Mouse (Mus musculus): Measurements from ENCODE around the gene Prmt9.

Prmt9 gene

DNA sequence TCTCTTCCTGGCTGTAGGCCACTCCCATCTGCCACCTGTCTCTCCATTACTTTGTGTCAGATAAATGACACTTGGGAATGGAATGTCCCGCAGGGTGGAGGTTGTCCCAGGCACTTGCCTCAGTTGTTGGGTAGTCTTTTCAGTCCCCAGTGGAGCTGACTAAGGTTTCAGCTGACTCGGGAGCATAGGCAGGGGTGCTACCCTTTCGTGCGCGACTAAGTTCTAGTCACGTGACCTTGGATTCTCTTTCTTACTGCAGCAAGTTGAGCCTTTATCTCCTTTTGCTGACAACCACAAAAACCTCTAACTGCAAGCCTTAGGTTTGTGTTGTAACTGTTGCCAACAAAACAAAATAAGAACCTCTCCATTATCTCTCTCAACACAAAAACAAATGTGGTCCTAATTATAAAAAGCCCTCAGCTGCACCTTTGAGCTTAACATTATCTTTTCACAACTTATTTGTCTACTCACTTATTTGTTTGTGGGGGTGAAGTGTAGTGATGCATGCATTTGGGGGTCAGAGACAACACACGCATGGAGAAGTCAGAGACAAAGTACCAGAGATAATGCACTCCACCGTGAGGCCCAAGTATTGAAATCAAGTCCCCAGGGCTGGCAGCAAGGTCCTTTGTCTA, 14.7 kb upstream of the Prmt9 start:
- DNase-seq (ENCODE audit: low spot score), result no peak

DNA sequence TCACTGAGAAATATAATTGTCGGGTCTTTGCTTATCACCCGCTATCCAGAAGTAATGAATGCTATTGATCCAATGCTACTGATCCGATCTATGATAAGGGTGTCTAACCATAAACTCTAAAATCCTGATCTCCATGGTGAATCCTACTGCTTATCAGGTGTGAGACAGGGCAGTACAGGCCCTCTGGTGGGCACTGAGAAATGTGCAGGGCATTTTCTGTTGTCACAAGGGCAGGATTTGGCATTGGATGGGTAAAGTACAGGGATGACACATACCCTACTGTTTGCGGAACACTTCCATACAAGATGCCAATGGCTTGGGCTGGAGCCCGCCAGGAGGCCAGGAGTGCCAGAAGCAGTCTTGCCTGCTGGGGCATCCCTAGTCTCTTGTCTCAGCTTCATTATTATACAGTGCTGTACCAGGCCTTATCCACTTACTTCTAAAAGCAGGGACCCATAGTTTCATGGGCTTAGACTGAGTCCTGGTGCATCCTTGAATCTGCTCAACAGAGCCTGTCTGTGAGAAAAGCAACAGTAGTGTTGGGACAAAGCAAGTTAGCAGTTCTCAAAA, 14.1 kb upstream of the Prmt9 start:
- no peak for DNase-seq (ENCODE audit: low spot score)

DNA sequence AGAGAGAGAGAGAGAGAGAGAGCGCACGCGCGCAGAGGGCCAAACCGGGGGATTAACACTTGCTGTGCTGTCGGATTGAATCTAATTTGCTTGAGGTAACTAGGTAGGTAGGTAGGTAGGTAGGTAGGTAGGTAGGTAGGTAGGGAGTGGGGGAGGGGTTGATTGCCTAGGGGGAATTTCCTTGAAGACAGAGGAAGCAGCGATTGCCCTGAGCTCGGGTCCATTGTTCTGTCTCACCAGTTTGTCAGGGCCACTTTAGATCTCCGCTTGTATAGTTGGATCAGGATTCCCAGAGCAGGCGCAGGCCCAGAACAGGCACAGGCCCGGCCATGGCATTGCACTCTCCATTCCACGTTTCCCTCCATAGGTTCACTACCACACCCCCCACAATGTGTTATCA, 12.4 kb upstream of the Prmt9 start:
- no peak for DNase-seq (ENCODE audit: low spot score)

DNA sequence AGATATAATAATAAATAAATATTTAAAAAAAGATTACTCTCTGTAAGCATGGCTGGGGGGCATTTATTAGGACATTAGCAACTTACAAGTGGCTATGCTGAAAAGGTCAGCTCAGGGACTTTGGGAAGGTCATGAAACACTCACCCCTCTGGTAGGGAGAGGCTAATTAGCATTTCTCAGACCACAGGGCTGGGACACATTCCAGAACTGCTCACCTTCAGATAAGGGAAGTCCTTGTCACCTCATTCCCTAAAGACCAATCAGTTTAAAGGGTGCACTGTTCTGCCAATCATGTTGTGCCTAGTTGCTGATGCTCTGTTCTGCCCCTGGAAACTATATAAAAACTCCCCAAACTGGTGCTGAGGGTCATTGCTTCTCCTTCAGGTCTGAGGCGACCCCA, 10.9 kb upstream of the Prmt9 start:
- no peak for DNase-seq (ENCODE audit: low spot score)

DNA sequence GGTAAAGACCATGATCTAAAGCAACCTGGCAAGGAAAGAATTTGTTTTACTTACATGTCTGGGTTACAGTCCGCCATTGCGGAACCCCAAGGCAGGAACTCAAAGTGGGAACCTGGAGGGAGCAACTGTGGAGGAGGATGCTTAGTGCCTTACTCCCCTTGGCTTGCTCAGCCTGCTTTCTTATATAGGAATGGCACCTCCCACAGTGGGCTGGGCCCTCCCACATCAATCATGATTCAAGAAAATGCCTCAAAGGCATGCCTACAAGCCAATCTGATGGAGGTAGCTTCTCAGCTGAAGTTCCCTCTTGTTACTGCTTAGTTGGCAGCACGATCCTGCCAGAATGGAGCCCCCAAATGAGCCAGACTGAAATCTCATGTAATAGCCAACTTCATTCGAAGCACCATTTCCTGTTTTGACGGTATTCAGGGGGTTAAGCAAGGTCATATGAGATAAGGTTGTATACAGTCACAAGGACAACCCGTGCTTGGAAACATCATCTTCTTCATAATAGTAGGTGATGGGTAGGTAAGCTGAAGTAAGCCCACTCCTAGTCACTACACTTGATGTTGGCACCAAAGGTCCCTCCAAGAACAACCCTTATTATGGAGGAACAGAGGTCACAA, 5.9 kb upstream of the Prmt9 start:
- no peak for DNase-seq (ENCODE audit: low spot score)

DNA sequence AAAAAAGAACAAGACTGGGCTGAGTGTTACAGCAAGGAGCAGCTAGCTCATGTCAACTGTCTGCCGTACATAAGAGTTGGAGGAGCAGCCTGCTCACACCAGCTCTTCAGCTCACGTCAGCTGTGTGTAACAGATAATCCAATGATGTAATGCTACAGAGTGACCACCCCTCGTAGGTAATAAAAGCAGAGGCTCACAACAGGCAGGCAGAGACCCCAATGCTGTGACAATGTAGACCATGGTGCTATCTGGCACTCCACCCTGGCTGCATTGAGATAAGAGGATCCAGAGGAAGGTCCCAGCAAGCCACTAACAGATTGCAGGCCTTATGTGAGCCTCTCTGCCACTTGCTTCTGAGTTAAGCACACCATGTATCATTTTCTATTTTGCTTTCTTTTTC, 4.8 kb upstream of the Prmt9 start:
- DNase-seq (ENCODE audit: low spot score), result no peak

DNA sequence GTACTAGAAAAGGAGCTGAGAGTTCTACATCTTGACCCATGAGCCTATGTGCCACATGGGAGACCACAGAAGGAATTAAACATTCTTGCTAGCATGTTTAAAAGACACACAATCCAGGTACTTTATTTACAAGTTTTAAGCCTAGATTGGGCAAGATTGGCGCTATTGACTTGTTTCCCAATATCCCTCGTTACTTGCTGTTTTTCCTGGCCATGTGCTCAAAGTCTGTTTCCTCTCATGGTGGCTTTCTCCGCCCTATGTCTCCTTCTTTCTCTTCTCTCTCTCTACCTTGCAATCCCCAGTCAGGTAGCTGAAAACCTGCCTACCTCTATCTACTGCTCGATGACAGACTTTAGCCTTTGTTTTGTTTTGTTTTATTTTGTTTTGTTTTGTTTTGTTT, 3.6 kb upstream of the Prmt9 start:
- DNase-seq (ENCODE audit: low spot score), result no peak

DNA sequence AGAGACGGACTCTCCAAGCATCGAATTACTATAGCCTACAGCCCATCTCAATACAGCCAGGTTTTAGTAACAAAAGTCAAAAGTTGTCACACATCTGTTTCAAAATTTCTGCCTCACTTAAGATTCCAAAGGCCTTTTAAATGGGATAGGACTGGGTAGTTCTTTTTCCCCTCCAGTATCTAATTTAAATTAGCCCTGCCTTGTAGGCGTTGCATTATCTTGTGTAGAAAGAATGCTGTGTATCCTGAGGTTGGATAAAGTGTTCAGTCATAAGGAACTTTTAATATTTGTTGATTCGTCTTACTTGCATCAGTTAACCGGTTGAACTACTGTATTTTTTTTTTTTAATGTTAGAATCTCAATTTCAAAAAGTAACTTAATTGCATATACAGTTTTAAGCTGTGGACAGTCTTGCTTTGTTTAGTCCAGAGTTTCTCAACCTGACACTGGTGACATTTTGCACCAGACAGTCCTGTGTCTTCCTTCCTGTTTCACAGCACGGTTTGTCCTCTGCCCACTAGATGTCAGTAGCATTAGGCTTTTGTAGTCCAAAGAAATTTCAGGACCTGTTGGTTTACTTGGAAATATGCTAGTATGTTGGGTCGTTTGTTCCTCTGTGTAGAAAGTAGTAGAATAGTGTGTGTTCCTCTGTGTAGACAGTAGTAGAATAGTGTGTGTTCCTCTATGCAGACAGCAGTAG, 834 bp downstream of the Prmt9 start:
- peak; percentile 76 for DNase-seq (ENCODE audit: low spot score)

DNA sequence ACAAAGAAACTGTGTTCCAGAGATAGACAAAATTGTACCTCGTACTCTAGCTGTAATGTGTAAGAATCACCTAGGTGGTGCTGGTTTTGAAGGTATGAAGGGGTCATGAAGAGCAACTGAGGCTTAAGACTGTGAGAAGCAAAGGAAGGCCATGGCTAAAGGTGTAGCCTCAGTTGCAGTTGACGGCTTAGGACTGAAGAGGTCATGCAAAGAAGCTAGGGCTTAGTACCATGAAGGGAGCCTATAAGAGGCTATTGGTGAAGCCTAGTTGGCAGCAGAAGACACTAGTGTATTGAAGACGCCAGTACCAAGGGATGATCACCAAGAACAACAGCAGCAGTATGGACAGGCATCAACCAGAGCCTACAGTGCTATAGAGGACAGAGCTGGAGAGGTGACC, 3.3 kb downstream of the Prmt9 start:
- DNase-seq (ENCODE audit: low spot score), result no peak

DNA sequence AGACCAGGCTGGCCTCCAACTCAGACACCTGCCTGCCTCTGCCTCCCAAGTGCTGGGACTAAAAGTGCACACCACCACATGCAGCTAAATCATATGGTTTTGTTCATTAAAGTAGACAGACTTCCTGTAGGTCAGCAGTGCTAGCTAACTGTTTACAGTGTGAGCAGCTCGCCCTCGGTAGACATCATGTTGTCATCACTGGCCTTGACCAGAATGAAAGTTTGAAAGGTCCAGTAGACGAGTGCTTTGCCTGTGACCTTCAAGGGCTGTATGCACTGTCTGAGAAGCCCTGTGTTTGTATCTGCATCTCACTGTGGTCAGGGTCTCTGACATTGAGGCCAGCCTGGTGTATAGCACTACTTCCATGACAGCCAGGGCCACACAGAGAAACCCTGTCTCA, 12.2 kb downstream of the Prmt9 start:
- no peak for DNase-seq (ENCODE audit: low spot score)

DNA sequence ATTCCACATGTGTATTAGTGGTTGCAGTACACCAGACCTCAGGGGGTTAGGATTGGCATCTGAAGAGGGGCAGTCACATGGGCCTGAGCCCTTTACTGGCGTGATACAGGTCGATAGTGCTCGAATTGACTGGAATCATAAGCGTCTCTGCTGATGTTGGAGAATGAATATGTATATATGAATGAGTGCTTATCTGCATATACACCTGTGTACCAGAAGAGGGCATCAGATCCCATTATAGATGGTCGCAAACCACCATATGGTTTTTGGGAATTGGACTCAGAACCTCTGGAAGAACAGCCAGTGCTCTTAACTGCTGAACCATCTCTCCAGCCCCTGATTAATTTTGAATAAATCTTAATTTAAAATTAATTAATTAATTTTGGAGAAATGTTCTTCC, 25.0 kb downstream of the Prmt9 start:
- DNase-seq (ENCODE audit: low spot score), result peak; percentile 13

DNA sequence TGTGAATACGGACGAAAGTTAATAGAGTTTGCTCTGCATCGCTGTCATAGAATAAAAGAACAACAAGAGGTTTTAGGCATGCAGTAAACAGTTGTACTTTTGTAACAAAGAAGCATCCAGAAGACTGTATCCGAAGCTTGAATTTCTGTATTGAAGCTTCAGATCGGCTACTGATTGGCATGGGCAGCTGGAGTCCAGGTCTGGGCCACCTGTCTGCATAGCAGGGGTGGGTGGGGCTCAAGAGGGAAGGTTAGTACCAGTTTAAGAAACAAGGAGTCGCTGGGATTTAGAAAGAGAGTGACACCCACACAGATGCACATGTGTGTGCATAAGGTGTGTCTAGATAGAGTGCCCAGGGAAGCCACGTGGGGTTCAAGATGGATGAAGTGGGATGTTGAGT, 28.5 kb downstream of the Prmt9 start:
- DNase-seq (ENCODE audit: low spot score), result no peak

DNA sequence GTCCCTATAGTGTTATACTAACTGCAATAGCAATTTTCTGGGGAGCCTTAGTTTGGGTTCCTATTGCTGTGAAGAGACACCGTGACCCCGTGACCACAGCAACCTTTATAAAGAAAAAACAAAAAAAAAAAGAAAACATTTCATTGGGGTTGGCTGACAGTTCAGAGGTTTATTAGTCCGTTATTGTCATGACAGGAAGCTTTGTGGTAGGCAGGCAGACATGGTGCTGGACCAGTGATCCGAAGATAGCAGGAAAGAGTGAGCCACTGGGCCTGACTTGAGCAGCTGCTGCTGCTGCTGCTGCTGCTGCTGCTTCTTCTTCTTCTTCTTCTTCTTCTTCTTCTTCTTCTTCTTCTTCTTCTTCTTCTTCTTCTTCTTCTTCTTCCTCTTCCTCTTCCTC, 35.0 kb downstream of the Prmt9 start:
- no peak for DNase-seq (ENCODE audit: low spot score)

DNA sequence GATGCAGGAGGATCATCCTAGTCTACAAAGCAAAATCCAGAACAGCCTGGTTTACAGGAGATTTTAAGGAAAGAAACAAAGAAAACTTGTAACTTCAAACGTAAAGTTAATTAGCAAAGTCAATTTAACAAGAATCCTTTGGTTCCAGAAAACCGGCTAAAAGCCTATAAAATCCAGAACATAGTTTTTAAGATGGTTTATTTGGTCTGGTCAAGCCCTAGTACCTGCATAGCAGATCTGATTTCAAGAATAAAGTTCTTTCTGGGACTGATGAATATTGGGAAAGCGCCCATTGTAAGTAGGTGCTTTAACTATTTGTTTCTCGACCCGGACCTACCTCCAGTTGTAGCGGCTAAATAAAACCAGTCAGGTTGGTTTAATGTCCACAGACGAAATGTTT, 60.4 kb downstream of the Prmt9 start:
- DNase-seq (ENCODE audit: low spot score), result no peak

DNA sequence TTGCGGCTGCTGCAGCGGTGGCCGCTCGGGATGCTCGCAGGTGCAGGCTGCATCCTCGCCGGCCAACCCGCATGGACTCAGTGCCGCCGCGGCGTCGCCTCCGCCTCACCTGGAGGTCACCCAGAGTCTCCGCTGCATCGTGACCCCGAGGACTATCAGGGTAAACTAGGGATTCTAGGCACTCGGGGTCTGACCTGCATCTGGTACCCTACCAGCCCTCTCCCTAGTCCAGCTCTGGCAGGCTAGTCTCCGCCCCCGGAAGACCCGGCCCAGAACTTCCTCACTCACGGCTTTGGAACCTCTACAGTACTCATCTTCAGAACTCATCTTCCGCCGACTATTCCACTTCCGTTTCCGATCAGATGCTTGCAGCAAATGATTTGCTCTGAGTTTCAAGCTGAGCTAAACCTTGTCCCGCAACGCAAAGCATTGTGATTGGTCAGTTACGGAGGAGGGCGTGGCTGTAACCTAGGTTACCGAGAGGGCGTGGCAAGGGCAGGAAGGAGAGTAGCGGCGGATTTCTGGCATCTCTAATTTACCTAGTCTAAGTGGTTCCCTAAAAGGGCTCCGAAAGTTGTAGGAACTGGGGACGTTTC, 61.3 kb downstream of the Prmt9 start, which contains the start of gene Tmem184c:
Gene Tmem184c (minus strand): TSS at position 325 of the 596 bp plus-strand sequence.
- peak; percentile 99 for DNase-seq (ENCODE audit: low spot score)

DNA sequence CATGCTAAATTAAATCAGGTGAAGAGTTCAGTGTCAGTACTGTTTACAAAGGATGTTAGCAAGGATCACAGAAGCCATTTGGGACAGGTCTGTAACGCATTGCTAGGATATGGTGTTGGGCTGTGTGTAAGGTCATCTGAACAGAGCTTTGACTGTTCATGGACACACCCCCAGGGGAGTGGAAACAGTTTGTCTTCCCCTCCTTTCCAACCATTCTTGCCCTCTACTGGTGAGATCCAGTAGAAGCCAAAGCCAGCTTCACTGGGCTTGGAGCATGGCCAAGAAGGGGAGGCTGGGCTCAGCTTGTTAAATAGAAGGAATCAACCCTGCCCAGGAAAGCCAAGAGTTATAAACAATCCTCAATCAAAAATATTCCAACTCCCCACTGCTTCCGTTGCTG, 68.7 kb downstream of the Prmt9 start:
- DNase-seq (ENCODE audit: low spot score), result peak; percentile 48

DNA sequence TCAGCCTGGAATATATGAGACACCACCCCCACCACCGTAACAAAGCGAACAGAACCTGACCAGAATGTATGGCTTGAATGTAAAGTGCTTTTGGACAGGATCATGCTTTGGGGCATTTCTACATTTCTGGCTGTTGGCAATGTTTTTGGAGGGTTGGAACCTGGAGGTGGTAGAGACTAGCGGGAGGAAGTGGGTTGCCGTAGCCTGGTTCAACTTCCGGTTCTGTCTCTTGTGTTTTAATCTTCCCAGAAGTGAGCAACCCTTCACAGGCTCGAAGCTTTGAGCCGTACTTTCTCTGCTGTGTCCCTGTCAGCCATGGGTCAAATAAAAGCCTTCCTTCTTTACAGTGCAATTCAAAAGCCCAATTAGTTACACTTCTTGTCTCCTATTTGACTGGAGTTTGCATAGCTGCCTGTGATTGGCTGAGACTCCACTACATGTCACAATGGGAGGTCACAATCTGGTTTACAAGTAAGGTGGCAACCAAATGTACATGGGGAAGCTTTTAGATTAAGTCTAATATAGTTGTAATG, 74.5 kb downstream of the Prmt9 start:
- no peak for DNase-seq (ENCODE audit: low spot score)

DNA sequence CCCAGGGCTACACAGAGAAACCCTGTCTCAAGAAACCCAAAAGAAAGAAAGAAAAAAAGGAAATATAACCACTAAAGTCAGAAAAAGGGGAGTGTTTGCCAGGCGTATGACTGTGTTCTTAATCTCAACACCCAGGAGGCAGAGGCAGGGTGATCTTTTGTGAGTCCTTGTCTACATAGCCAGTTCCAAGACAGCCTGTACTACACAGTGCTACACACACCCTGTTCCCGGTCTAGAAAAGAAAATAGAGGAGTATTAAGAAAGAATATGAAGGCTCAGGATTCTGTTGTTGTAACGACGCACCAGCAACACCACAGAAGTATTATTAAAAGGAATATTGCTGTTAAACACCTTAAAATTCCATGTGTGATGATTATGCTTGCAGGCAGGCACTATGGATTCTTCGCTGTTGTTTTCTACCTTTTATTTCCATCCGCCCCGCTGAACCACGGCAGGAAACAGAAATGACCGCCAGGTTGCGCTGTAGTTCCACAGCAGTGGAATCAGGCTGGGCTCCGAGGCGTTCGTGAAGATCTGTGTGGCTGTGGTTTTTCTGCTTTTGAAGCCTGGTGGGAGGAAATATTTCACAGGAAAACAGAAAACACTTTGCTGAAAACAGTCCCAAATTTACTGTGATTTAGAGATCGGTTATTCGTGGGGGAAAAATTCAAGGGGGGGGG, 80.8 kb downstream of the Prmt9 start:
- peak; percentile 94 for DNase-seq (ENCODE audit: low spot score)

DNA sequence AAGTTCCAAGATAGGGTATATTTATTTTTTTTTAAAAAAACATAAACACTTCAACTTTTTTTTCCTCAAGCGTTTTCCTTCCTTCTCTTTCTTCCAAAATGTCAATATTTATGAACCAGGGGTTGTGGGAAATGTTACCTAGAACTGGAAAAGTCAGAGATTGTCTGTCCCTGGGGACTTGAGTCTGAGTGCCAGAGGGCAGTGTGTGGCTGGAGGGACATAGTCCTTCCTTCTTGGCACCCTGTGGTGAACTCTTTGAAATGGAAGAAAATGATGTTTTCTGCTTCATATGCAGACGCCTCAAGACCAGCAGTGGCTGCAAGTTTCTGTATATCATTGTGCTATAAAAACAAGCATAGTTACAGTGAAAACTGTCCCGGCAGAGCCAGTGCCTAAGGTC, 81.5 kb downstream of the Prmt9 start:
- DNase-seq (ENCODE audit: low spot score), result peak; percentile 49
